Mouse (Mus musculus) liver, embryonic 15.5 days (tissue): ENCODE results near the gene Smarca2. TPM values are rescaled to one million over a fixed set of nuclear protein-coding genes. Genes with fewer than 3 reads are reported as not detected.
A peak's percentile ranks its signal among the peaks of the same experiment; 100 is the strongest.

Experiments used
- ATAC-seq: fragments of 200-750 bp; cut with Nextera tagmentation; 2 replicates; pipeline ENCODE4 v1.8.0; 2017; ENCODE audit warnings: moderate number of reproducible peaks, mild to moderate bottlenecking, moderate library complexity; ENCODE audit not compliant: insufficient read depth
- H3K27ac ChIP-seq: fragments of 300-500 bp; sonication (generic); replicated peaks from 2 replicates; pipeline ENCODE4 v1.5.1; 2015; ENCODE audit warnings: mild to moderate bottlenecking, inconsistent platforms
- H3K27me3 ChIP-seq: fragments of 300-500 bp; sonication (generic); 2 replicates; pipeline ENCODE4 v1.6.1; 2015; ENCODE audit warnings: mild to moderate bottlenecking, inconsistent platforms
- H3K36me3 ChIP-seq: fragments of 300-500 bp; sonication (generic); replicated peaks from 2 replicates; pipeline ENCODE4 v1.6.1; 2015; ENCODE audit warnings: moderate library complexity, mild to moderate bottlenecking, inconsistent platforms
- H3K4me1 ChIP-seq: fragments of 300-500 bp; sonication (generic); replicated peaks from 2 replicates; pipeline ENCODE4 v1.6.1; 2015; ENCODE audit warnings: inconsistent platforms
- H3K4me2 ChIP-seq: fragments of 300-500 bp; sonication (generic); 2 replicates; pipeline ENCODE4 v1.6.1; 2015; ENCODE audit warnings: moderate library complexity, mild to moderate bottlenecking, inconsistent platforms
- H3K4me3 ChIP-seq: fragments of 300-500 bp; sonication (generic); replicated peaks from 2 replicates; pipeline ENCODE4 v1.5.1; 2015; ENCODE audit warnings: mild to moderate bottlenecking, inconsistent platforms
- H3K9ac ChIP-seq: fragments of 300-500 bp; sonication (generic); 2 replicates; pipeline ENCODE4 v1.6.1; 2015; ENCODE audit warnings: moderate library complexity, mild to moderate bottlenecking, inconsistent platforms
- H3K9me3 ChIP-seq: fragments of 300-500 bp; sonication (generic); replicated peaks from 2 replicates; pipeline ENCODE4 v1.6.1; 2016; ENCODE audit warnings: inconsistent platforms
- WGBS: fragments of 180-500 bp; shearing (Covaris S2); methylation state at CpG from one replicate; pipeline ENCODE4 v1.1.7; 2015; ENCODE audit warnings: mixed read lengths; ENCODE audit not compliant: insufficient replicate concordance; 5-methylcytosine and 5-hydroxymethylcytosine counted together
- polyA plus RNA-seq: library from polyadenylated mRNA; unstranded; fragments of >200 nt; fragmentation: Nextera tagmentation; extraction: Ambion mirVana; gene quantifications from 2 replicates; pipeline ENCODE4 v1.2.1, GENCODE M21; 2015

Smarca2 gene
- polyA plus RNA-seq, 1 experiment from 2014 or later, result 3.7 TPM

DNA sequence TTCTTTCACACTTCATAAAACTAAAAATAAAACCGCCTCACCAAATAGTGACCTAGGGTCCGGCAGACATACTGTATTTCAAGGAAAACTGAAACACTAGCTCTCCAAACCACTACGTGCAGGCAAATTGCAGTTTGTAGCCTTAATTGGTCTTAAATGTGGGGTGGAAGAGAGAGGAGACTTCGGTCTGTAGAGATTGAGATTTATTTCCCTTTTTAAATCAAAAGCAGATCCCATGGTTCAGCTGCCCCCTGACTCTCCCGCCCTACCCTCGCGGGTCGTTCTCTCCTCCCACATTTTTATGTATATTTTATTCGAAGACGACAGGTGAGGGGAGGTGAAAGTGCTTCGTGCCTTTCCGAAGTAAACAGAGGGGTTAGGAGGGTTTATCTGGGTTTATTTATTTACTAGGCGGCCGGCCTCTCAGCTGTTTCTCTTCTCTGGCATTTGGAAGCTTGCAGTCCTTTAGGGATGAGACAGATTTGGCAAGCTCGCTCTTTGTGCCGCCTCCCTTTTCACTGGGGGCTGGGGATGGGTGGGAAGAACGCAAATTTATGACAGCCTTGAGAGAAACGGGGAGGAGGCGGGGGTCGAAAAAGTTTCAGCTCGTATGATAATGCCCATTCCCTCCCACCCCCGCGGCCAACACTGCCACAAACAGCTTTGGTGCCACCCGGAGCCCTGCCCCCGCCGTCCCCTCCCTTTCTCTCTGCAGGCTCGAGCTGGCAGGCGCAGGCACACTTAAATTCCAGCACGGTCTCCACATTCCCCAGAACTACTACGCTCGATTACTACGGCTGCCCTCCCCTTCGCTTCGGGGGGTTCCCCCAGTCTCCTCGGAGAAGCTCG lies 720 bp upstream of the Smarca2 start:
- H3K4me1 ChIP-seq, result peaks cover 29% of the 10 kb centered on the region
- peak overlapping the region; percentile 55 for H3K9ac ChIP-seq
- H3K27ac ChIP-seq, result peak overlapping the region; percentile 59
- peaks cover 76% of the 10 kb centered on the region for H3K27me3 ChIP-seq
- H3K4me2 ChIP-seq, result peak overlapping the region; percentile 94
- H3K9me3 ChIP-seq, result no peaks in the 10 kb centered on the region
- no peaks in the 10 kb centered on the region for H3K36me3 ChIP-seq
- WGBS, result 3% methylated on average over 36 of the region's 36 CpGs
- ATAC-seq, result peak; percentile 27
- H3K4me3 ChIP-seq, result peak overlapping the region; percentile 65

DNA sequence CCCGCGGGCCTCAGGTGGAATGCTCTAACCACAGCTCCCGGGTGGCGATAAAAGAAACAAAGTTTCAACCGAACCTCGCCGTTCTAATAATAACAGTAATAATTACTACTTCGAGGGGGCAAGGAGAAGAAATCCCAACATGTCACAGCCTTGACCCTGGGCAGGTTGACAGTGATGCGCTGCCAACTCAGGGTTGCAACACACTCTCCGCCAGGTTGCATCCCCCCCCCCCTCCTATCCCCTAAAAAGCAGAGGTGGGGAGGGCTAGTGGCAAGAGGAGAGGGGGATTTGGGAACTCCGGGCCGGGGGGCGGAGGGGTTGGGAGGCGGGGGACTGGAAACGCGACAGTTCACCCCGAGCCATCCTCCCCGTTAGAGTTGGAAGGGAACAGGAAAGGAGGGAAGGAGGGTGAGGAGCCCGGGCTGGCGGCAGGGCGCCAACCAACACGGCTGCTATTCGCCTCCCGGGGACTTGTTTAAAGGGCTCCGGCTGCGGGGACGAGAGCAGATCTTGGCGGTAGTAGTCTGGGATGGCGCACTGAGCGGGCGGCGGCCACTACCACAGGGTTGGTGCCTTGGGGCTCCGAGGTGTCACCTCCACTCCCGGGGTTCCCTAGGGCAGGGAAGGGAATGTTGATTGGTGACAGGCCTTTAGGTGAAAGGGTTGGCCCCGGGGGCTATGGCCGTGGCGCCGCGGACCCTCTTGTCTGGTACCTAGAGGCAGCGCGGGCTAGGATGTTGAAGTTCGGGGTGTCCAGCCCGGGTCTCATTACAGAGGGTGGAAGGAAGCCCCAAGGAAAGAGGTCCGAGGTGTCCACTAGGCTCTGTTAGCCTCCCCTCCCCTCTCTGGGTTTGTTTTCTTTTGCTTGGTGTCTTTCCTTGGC lies 829 bp downstream of the Smarca2 start:
- under 1% methylated on average over 44 of the region's 44 CpGs for WGBS
- Histone ChIP-seq H3K4me2 (peak overlapping the region; percentile 94), H3K4me3 (peak overlapping the region; percentile 65), H3K27me3 (peaks cover 76% of the 10 kb centered on the region), H3K9me3 (no peaks in the 10 kb centered on the region), H3K36me3 (no peaks in the 10 kb centered on the region), H3K27ac (peak overlapping the region; percentile 64), H3K4me1 (peaks cover 29% of the 10 kb centered on the region), H3K9ac (peak overlapping the region; percentile 46)
- ATAC-seq, result no peak

DNA sequence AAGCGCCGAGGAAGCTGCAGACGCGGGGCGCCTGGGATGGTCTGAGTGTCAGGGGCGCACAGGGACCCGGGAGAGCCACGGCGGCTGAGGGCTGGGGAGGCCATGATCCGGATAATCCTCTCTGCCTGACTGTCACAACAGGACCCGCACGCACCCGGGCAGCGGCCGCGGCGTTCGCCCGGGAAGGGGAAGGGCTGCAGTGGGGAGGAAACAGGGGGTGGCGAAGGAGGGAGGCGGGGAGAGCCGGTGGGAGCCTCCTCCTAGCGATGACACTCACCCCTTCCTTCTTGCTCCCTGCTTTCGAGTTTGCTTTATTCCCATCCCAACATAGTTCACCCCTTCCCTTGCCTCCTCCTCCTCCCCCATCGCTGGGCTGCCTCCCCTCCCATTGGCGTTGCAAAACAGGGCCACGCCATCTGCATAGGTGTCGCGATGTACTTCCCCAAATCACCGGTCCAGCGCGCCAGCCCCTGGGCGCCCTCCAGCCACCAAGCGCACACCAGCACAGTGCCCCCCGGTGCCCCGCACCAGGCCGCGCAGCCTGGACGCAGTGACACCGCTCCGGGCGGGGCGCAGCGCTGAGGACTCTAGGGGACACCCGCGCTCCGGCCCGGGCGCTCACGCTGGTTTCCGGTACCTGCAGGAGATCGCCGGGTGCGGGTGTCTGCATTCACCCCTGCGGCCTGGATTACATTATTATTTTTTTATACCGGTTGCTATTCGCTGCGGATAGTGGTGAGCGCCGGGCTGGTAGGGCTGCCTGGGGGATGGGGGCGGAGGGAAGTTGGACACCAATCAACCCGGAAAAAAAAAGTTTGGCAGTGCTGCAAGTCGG lies 1.7 kb downstream of the Smarca2 start:
- Histone ChIP-seq H3K27ac (peak overlapping the region; percentile 64; the same call in 1 of the 2 replicates), H3K9me3 (no peaks in the 10 kb centered on the region), H3K36me3 (no peaks in the 10 kb centered on the region), H3K27me3 (peaks cover 73% of the 10 kb centered on the region), H3K4me3 (peak overlapping the region; percentile 65), H3K4me1 (peaks cover 32% of the 10 kb centered on the region), H3K4me2 (peak overlapping the region; percentile 94), H3K9ac (peak overlapping the region; percentile 46)
- peak; percentile 20; the same call in 1 of the 2 replicates for ATAC-seq
- WGBS, result under 1% methylated on average over 60 of the region's 63 CpGs

DNA sequence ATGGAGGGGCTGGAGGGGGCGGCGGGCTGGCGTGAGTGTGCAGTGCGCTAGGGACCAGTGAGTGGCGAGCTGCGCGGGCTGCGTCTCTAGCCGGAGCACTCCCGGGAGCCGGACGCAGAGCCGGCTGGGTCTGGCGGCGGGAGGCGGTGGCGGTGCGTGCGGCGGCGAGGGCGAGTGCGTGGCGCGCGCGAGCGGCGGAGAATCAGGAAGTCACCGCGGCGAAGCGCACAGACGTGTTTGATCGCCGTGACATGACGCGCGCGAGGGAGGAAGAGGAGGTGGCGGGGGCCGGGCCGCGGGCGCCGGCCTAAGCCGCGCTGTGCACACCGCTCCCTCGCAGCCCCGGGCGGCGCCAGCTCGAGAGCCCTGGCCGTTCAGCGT lies 2.3 kb downstream of the Smarca2 start:
- Histone ChIP-seq H3K4me2 (peak overlapping the region; percentile 94), H3K9ac (peak overlapping the region; percentile 46), H3K4me3 (peak overlapping the region; percentile 65), H3K4me1 (peaks cover 36% of the 10 kb centered on the region), H3K27me3 (peaks cover 67% of the 10 kb centered on the region), H3K36me3 (no peaks in the 10 kb centered on the region), H3K27ac (no peak overlapping the region), H3K9me3 (no peaks in the 10 kb centered on the region)
- no peak; the same call in 1 of the 2 replicates for ATAC-seq
- under 1% methylated on average over 51 of the region's 56 CpGs for WGBS

DNA sequence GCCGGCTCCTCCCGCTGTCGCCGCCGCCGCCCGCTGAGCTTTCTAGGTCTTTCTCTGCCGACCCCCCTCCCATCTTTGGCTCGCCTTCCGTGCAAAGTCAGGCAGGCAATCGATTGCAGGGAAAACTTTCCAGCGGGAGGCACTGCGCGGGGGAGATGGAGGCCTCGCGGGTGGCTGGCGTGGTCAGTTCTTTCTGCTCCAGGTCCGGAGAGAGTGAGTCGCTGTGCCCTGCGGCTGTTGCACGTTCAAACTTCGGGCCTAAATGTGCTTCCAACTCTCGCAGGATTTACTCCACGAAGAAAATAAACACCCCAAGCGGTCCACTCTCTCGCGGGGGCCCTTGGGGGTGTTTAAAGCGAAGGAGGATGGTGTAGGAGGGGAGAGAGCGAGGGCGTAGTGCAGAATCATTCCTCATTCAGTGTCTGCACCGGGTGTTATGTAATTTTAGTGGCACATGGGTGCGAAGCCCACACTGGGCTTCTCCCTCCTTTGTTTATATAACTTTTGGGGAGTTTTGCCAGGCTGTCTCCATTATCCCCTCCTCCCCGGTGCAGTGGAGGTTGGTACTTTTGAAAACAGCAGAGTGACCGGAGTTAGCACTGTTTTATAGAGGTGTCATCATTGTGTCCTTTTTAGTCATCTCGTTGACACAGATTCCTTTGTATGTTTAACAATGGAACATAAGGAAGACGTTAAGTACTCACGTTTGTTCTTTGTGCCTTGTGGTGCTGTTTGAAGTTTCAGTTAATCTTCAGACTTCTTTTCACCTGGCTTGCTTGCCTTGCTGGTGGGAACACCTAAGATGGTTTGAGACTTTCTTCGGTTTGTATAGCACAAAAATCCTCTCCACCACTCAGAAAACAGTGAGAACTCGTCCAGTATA lies 2.9 kb downstream of the Smarca2 start:
- no peaks in the 10 kb centered on the region for H3K36me3 ChIP-seq
- peaks cover 41% of the 10 kb centered on the region for H3K4me1 ChIP-seq
- ATAC-seq, result no peak
- no peaks in the 10 kb centered on the region for H3K9me3 ChIP-seq
- H3K27me3 ChIP-seq, result peaks cover 60% of the 10 kb centered on the region
- H3K4me2 ChIP-seq, result peak overlapping the region; percentile 94
- H3K9ac ChIP-seq, result peak overlapping the region; percentile 46
- H3K4me3 ChIP-seq, result peak overlapping the region; percentile 65
- no peak overlapping the region for H3K27ac ChIP-seq
- 3% methylated on average over 39 of the region's 39 CpGs for WGBS

DNA sequence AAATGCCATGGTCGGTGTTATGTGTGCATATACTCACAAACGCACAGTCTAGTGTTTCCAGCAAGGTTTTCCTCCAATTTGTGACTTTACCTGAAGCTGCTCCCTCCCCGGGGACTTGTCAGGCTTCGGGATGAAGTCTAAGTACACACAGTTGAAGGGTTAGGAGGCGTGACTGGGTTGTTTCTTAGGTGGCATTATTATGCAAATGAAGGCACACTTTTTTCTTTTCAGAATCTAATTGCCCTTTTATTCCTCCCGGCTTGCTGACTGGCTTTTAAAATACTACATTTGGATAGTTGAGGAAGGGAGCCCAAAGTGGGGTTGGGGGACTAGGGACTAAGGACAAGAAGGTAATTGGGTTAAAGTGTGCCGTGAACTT lies 3.6 kb downstream of the Smarca2 start:
- H3K4me3 ChIP-seq, result peak overlapping the region; percentile 65; the same call in 1 of the 2 replicates
- no peaks in the 10 kb centered on the region for H3K9me3 ChIP-seq
- H3K27me3 ChIP-seq, result peaks cover 55% of the 10 kb centered on the region
- WGBS, result 42% methylated on average over 7 of the region's 7 CpGs
- H3K27ac ChIP-seq, result no peak overlapping the region
- peak overlapping the region; percentile 94; the same call in 1 of the 2 replicates for H3K4me2 ChIP-seq
- H3K36me3 ChIP-seq, result no peaks in the 10 kb centered on the region
- H3K4me1 ChIP-seq, result peaks cover 48% of the 10 kb centered on the region
- no peak for ATAC-seq
- no peak overlapping the region for H3K9ac ChIP-seq

DNA sequence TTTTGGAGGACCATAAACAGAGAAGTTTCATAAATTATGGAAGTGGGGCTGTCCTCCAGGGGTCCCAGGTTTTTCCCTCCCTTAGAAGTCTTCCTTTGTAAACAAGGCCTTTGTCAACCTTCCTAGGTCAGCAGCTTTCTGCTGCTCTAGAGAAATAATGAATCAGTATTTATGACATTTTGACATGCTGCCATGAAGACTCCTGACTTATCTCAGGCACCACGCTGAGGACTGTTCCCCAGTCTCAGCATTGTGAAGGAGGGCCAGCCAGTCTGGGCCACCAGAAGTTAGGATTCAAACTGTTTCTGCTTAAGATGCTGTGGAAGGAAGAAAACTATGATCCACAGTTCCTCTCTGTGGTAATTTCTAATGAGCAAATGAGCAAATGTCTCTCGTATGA lies 4.8 kb downstream of the Smarca2 start:
- no peak for ATAC-seq
- H3K4me3 ChIP-seq, result no peak overlapping the region
- no peaks in the 10 kb centered on the region for H3K9me3 ChIP-seq
- peaks cover 43% of the 10 kb centered on the region for H3K27me3 ChIP-seq
- peaks cover 49% of the 10 kb centered on the region for H3K4me1 ChIP-seq
- no peak overlapping the region for H3K4me2 ChIP-seq
- 30% methylated on average over 2 of the region's 2 CpGs for WGBS
- no peak overlapping the region for H3K9ac ChIP-seq
- H3K27ac ChIP-seq, result no peak overlapping the region
- no peaks in the 10 kb centered on the region for H3K36me3 ChIP-seq

DNA sequence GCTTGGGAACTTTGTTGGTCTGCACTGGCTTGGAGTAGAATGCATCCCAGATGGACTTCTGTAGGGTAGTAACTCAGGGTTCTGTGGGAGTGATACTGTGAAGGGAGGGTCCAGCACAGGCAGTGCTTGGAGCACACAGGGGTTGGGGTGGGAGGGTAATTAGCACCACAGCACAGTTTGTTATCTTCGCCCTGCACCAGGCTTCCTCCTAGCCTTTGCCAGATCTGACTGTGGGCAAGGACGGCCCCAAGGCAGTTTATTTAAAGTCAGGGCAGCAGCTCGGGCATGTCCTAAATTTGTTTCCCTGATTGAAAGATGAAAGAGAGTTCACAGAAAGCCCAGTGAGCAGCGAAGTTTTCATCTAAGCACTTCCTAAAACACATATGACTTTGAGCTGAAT lies 8.1 kb downstream of the Smarca2 start:
- WGBS, result 9% methylated on average over 4 of the region's 4 CpGs
- Histone ChIP-seq H3K4me2 (peak overlapping the region; percentile 42; the same call in 1 of the 2 replicates), H3K9ac (no peak overlapping the region), H3K27ac (peak overlapping the region; percentile 48; the same call in 1 of the 2 replicates), H3K4me1 (peaks cover 34% of the 10 kb centered on the region), H3K27me3 (peaks cover 10% of the 10 kb centered on the region), H3K36me3 (no peaks in the 10 kb centered on the region), H3K4me3 (no peak overlapping the region), H3K9me3 (no peaks in the 10 kb centered on the region)
- ATAC-seq, result peak; percentile 85

DNA sequence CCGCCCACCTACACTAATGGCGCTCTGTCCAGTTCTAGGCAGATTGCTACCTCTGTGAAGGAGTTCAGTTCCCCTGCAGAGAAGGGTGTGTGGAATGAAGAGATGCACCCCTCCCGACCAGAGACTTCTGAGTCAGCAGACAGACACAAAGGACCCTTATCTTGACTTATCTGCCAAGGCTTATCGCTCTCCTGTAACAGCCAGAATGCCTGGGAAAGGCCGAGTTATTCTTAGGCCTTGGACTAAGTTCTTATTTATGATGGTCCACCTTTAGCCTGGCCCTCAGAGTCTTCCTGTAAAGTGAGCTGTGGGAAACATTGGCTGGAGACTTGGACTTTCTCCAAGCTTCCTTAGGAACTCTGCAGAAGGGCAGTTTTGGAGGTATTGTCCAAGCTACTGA lies 8.8 kb downstream of the Smarca2 start:
- H3K27me3 ChIP-seq, result peaks cover 3% of the 10 kb centered on the region; the same call in 1 of the 2 replicates
- no peaks in the 10 kb centered on the region for H3K36me3 ChIP-seq
- 0 out of 2 replicates have a peak overlapping the region, but pooled peaks have one; percentile 48 for H3K27ac ChIP-seq
- 19% methylated on average over 5 of the region's 5 CpGs for WGBS
- no peak overlapping the region for H3K4me3 ChIP-seq
- peaks cover 29% of the 10 kb centered on the region for H3K4me1 ChIP-seq
- no peaks in the 10 kb centered on the region for H3K9me3 ChIP-seq
- H3K4me2 ChIP-seq, result peak overlapping the region; percentile 42; the same call in 1 of the 2 replicates
- H3K9ac ChIP-seq, result no peak overlapping the region
- peak; percentile 74 for ATAC-seq

DNA sequence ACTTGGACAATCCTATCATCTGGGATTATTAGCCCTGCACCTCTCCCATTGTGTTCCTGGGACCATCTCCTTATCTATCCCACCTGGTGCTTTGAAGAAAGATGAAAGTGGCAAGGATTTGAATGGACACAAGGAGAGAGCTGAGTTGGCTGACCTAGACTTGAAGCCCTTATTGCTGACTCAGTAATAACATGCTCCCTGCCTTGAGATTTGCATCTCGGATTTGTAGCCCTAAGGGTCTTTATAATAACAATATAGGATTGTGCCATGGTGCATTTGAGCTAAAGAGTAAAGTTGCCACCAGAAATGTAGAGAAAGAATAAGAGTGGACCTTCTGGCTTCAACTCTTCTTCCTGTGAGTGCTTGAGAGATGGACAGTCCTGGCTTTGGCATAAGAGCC lies 11.4 kb downstream of the Smarca2 start:
- H3K27me3 ChIP-seq, result no peaks in the 10 kb centered on the region
- no peak overlapping the region for H3K9ac ChIP-seq
- no peaks in the 10 kb centered on the region for H3K36me3 ChIP-seq
- H3K4me2 ChIP-seq, result no peak overlapping the region
- no peaks in the 10 kb centered on the region for H3K9me3 ChIP-seq
- H3K27ac ChIP-seq, result no peak overlapping the region
- no peak overlapping the region for H3K4me3 ChIP-seq
- WGBS, result 51% methylated on average over 1 of the region's 1 CpGs
- peaks cover 29% of the 10 kb centered on the region for H3K4me1 ChIP-seq
- ATAC-seq, result no peak
